Mouse (Mus musculus): ENCODE measurements at regions not wholly inside any gene's neighbourhood (a gene's known extent, or its start where the extent isn't known, plus 50 kb on each side); places are given as distances from the start of the nearest gene placed in this dataset.
A peak's percentile ranks its signal among the peaks of the same experiment; 100 is the strongest.

- DNase-seq: no peak
Measured at GRCm38 (mm10) chr1:52553871-52554270, 53.4 kb upstream of the Nab1 start.

- no peak for DNase-seq
Measured at GRCm38 (mm10) chr1:52565812-52566211, 64.7 kb upstream of the Nemp2 start.

GRCm38 (mm10) chr1:52571674-52572073 is 58.8 kb upstream of the Nemp2 start:
- DNase-seq: no peak

- peak; percentile 41 to 73 for DNase-seq
Measured at GRCm38 (mm10) chr1:52578298-52579056, 52.0 kb upstream of the Nemp2 start.

- DNase-seq: no peak
Measured at GRCm38 (mm10) chr1:52580132-52580896, 50.2 kb upstream of the Nemp2 start.

Measured in thymus, adult 18-20 months (tissue).